Mouse (Mus musculus) heart, adult 8-10 months (tissue): ENCODE data around the gene Ttll1. TPM values are rescaled to one million over a fixed set of nuclear protein-coding genes. Genes with fewer than 3 reads are reported as not detected.
A peak's percentile ranks its signal among the peaks of the same experiment; 100 is the strongest.
"Not testable (repeated sequence)": the region's sequence is repeated elsewhere in the genome, so short reads cannot be mapped to it uniquely, and the experiment has no call there.

Source experiments
- DNase-seq: peaks from one replicate; pipeline ENCODE4 v3.0.0; 2022; ENCODE audit warnings: low spot score
- total RNA-seq, 4 experiments: library from RNA; stranded (reverse); gene quantifications; 2 replicates each; pipeline ENCODE4 v1.2.4; 2022

Ttll1 gene
- total RNA-seq, 4 experiments from 2014 or later = 51.7 to 73.3 (median 59.8) TPM

DNA sequence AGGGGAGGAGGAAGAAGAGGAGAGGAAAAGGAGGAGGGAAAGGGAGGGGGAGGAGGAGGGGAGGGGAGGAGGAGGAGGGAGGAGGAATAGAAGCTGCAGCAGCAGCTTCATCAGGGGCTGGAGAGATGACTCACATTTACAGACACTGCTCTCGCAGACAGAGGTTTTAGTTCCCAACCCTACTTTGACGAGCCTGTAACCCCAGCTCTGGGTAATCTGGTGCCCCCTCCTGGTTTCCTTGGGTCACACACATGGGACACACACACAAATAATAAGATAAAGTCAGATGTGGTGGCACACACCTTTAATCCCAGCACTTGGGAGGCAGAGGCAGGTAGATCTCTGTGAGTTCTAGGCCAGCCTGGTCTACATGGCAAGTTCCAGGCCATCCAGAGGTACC, 27.2 kb downstream of the Ttll1 start:
- DNase-seq = no peak

DNA sequence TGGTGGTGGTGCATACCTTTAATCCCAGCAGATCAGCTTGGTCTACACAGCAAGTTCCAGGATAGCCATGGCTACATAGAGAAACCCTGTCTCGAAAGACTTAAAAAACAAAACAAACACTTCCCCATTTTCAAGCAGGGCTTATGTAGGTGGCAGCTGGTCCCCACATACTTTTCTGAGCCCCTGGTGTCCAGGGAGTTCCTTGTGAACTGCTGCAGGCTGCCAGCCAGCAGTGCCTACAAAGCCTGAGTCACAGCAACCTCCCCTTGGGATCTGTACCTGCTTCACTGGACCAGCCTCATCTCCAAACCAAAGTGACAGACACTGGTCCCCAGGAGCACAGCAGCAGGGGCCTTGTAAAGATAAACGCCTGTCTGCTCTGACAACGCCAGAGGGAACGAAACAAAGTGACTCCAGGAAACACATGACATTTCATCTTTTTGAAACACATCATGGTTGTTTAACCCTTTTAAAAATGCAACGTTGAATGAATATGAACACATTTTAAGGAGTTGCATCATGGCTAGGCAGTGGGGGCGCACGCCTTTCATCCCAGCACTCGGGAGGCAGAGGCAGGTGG, 28.0 kb downstream of the Ttll1 start:
- DNase-seq = no peak

DNA sequence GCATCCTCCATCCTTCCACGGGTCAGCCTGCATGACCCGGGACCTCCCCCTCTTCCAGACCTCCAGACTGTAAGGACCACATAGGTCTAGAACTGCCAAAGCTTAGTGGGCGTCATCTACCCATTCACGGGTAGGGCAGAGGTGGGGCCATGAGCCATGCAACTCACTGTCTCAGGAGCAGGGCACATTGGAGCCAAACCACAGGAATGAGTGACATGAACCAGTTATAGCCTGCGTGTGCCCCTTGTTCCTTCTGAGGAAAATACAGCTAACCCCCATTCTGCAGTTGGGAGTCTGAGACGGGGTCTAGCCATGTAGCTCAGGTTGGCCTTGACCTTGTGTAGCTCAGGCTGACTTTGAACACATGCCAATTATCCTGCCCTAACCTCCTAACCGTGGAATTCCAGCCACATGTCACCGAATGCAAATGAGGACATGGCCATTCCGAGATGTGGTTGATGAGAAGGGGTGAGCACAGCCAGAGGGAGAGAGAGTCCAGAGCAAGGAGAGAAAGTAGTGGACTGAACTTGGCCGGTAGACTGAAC, 29.4 kb downstream of the Ttll1 start:
- no peak for DNase-seq

DNA sequence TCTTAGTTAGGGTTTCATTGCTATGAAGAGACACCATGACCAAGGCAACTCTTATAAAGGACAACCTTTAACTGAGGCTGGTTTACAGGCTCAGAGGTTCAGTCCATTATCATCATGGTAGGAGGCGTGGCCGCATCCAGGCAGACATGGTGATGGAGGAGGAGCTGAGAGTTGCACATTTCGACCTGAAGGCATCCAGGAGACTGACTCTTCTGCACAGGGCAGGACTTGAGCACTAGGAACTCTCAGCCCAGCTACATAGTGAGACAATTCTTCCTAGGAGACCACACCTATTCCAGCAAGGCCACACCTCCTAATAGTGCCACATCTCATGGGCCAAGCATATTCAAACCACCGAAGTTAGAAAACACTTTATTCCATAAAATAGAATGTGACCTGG, 30.9 kb downstream of the Ttll1 start:
- no peak for DNase-seq

DNA sequence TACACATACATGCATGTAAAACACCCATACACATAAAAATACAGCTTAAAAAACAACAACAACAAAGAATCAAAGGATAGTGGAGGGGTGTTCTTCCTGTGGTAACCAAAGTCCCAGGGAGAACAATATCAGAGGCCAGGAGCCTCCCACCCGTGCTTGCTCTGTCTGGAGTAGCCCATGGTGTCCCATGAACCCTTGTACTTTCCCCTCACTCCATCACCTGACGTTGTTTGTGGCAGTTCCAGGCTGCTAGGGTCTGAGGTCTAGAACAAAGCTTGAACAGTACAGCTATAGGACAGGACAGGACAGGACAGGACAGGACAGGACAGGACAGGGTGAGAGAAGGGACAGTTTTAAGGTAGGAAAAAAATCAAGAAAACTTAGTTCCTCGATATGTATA, 32.6 kb downstream of the Ttll1 start:
- no peak for DNase-seq

DNA sequence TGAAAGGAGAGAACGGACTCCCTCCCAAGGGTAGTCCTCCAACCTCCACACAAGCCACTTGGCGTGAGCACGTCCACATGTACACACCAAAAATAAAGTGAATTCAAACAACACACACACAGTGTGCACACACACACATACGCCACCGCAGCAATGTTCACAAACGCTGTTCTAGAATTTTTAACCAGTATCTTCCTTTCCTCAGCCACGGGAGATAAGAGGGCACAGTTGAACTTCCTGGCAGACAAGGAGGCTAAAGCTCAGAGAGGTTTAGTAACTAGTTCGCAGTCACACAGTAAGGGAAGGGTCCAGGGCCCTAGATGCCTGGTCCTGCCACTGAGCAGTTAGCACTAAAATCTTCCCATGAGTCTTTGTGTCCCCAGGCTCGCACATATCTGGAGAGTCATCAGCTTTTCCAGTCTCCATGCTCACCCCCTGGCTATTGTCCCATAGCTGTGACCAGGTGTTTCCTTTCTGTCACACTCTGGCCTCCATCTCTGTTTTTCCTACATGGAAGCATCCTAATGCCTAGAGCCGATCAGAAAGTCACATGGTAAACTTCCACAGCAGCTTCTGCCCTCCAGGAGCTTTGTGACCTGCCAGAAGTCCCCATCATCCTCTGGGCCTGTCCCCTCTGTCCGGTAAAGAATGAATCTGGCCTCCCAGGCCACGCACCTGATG, 34.0 kb downstream of the Ttll1 start:
- DNase-seq = peak; percentile 57

DNA sequence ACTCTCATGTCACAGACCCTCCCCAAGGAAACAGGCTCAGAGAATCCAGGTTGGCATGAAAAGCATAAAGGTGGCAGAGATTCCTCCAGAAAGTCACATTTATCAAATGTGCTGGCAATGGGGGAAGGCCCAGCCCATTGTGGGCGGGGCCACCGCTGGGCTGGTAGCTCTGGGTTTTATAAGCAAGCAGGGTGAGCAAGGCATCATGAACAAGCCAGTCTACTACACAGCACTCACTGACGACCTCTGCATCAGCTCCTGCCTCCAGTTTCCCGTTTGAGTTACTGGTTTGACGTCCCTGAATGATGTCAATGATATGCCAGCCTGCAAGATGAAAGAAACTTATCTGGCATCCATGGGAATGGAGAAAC, 36.2 kb downstream of the Ttll1 start:
- no peak for DNase-seq

DNA sequence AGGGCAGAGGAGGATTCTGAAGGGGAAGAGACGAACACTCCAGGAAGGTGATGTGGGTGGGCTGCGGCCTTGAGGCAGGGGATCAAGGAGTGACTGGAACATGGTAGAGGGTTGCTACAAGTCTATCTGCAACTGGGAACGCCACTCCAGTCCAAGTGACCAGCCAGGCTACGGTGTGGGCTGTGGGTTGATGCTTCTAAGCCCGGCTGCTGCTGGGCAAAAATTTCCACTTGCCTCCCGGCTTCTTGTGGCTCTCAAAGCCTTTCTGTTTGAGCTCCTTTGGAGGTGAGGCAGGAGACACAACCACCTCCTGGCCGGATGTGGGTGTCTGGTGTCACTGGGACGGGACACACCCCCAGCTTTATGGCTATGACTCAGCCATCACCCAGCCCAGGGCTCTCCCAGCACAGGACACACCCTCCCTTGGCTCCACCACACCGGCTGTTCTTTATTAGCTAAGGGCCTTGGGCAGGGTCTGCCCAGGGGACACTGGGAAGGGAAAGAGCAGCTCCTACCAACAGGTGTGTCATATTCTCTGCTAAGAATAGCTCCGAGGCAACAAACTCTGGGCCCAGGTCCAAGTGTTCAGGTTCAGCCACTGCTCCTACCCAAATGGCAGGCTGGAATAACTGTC, 36.7 kb downstream of the Ttll1 start:
- DNase-seq = peak; percentile 71

DNA sequence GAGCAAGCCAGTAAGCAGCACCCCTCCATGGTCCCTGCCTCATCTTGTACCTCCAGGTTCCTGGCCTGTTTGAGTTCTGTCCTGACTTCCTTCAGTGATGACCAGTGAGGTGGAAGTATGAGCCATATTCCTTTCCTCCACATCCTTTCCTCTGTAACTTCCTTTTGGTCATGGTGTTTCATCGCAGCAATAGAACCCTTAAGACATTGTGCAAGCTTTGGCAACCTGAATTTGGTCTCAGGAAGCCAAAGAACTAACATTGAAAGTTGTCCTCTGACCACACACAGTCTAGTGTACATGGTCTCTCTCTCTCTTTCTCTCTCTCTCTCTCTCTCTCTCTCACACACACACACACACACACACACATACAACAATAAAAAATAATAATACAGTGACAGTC, 37.4 kb downstream of the Ttll1 start:
- DNase-seq = no peak

DNA sequence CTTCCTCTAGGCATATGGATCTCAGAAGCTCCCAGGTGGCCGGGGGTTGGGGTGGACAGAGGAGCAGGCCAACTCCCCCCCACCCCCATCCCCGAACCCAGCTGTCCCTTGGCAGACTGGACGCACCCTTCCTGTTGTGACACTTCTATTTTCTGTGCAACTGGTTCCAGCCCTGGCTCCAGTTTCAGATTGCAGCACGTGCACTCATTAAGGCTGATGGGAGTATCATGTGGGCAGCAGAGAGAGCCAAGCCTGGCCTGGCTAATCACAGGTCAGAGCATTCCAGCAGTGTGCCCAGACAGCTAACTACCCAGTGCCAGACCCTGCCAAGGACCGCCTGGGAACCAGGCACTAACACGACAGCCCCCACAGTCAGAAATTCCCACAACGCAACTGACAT, 39.2 kb downstream of the Ttll1 start:
- peak; percentile 76 for DNase-seq

DNA sequence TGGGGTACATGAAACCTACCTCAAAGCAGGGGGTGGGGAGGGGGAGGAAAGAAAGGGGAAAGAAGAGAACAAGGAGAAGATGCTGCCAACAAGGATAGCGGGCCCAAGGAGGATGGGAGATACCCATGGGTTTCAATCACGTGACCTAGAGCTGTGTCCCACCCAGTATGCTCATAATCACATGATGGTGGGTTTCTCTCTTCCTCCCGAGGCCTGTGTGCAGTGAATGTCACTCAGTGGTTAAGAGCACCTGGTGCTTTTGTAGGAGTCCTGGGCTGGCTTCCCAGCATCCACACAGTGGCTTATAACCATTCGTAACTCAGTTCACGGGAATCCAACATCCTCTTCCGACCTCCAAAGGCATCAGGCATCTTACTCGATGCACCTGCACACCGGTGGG, 40.2 kb downstream of the Ttll1 start:
- DNase-seq = no peak

DNA sequence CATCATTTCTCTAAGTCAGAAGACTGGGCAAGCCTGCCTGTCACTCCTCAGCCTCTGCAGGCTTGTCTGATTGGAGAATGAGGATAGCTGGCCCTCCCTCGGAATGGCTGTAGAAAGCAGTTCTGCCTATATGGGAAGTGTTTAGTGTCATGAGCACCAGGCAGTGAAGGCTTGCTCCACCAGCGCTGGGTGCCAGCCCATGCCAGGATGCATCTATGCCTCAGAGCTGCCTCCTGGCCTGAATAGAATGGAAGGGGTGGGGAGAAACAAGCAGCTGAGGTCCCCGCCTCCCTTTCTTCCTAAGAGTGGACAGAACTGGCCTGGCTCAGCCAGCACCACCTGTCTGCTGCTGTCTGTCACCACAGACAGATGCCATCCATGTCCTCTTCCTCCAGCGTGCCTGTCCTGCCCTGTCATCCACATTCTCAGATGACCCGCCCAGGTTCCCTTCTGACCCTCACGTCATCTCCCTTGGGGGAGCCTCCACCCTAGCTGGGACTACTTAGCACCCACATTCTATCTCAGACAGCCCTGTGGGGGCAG, 41.3 kb downstream of the Ttll1 start:
- no peak for DNase-seq

DNA sequence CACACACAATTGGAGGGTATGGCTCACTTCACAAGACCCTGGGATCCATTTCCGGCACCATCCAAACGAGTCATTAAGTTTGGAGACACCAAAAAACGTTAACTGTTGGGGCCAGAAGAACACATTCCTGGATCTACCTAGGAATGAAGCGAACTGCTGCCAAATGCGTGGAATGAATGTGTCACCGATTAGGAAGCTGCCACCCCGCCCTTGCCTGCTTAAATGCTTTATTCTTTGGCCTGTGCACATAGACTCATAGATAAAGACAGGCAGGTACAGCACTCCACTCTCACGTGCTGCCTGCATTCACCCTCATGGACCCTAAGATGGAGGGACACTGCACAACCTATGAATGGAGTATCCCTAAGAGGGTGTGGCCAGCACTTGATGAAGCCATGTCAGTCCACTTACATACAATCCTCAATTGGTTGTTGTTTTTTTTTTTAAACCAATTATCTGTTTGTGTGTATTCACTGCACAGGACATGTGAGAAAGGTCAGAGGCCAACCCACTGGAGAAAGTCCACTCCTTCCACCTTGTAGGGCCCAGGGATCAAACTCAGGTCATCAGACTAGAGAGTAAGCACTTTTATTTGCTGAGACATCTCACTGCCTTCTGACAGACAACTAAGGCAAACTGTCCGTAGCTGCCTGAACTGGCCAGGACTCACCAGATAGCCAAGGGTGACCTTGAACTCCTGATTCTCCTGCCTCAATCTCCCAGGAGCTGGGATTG, 43.3 kb downstream of the Ttll1 start:
- DNase-seq = no peak

DNA sequence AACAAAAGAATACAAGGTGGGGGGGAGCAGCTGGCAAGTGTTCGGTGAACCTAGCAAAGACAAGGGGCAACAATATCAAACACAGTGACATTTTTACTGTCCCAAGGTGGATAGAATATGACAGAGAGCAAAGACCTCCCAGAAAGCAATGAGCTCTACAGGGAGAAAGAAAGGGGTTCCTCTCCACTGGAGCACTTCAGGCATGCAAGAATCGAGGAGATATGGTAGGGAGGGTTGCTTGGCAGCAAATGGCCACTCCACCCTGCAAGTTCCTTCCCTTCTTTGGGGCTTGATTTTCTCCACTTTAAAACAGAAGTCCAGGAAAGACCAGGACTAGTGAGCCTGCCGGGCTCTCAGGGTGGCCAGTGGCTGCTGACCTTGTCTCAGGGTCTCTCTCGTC, 44.4 kb downstream of the Ttll1 start:
- no peak for DNase-seq

DNA sequence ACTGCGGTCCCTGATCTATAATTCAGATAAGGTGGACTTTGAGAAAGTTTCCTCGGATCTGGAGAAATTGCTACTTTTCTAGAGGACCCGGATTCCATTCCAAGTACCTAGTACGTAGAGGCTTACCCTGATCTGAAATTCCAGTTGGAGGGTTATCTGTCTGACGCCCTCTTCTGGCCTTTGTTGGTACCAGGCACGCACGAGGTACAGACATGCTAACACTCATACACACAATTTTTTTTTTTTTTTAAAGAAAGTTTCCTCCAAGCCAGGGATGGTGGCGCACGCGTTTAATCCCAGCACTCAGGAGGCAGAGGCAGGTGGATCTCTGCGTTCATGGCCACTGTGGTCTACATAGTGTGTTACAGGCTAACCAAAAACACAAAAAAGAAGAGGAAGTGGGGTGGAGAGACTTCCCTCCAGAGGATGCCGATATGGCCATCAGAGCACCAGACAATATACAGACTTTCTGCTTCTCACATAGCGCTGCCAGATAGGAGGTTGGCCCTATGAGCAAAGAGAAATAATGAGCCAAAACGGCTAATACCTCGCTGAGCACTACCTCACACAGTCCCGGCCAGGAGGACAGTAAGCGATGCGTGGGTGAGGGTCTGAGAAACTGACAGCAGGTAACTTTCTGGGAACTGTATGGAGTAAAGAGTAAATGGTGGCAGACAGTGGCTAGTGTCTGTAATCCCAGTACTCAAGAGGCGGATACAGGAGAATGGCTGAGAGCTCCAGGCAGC, 45.6 kb downstream of the Ttll1 start:
- no peak for DNase-seq

DNA sequence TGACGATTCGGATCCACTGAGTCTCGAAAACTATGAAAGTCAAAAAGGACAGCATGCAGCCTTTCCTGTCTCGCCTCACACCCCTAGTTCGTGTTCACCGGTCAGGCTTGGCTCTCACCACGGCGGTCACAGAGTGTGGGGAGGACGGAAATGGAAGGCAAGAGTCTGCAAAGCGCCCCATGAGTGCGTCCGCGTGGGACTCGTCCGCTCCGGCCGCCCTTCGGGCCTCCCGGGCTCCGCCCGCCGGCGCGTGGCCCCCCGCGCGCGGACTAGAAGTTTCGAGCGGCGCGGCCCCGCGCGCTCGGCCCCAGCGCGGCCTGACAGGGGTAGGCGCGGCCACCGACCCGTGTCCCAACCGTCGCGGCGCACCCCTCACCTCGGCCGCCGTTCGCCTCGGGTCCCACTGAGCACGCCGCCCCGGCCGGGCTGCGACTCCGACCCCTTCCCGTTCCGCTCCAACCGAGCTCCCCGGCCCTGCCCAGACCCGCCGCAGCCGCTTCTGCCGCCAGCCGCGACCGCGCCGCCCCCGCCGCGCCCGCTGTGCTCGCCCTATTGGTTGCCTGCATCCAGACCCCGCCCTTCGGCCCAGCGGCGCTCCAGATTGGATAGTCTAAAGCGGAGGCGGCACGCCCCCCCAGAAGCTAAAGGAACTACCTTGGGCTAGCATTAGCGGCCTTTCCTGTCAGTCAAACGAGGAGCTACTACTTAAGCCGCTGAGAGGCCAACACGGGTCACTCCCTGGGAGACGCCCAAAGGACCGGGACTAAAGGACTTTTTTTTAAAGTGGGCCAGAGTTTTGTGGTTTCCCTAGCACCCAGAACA, 46.4 kb downstream of the Ttll1 start, which contains the start of gene Pacsin2:
Gene Pacsin2 (minus strand): TSS at position 524 of the 822 bp plus-strand sequence.
- DNase-seq = peak; percentile 99

DNA sequence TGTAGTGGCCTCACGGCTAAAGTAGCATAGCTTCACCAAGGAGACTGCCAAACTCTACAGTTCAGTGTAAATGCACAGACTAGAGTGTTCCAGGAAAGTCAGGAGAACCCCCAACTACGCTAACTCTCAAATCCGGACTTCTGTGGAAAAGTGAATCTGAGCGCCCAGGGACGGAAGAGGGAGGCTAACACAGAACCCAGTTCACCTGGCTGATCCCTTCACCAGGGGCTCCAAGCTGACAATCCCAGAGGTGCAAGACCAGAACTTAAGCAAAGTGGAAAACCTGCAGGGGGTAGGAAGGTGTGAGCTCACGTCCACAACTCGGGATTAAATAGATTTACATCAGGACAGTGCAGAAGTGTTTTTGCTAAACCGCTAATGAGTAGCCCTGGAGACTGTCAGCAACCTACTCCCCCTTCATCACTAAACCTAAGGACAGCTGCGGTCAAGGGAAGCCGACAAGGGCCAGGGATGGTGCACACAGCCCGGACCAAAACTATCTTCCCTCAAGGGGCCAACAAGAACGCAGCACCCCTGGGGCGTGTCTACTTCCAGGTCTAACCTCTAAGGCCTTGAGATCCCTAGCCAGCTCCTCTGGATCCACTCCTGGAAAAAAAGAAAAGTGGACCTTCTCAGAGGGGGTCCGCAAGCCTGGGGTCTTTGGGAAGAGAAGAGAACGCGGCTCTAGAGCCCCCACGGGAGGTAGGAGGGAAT, 47.2 kb downstream of the Ttll1 start:
- DNase-seq = no peak

DNA sequence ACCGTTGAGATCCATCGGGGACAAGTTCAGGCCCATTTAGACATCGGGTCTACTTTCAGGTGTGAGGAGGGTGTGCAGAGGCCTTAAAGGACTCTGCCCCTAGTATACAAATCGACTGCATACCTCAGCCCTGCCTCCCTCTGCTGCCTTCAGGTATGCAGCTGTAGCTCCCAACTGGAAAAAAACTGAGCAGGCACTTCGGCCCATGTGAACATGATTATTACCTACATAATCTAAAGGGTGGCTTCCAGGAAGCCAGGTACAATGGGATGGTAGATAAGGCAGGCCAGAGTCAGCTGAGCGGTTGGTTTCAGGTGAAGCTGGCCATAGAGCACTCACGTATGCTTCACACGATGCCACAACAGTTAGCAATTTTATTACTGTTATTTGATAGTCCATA, 48.3 kb downstream of the Ttll1 start:
- not testable (repeated sequence) for DNase-seq

DNA sequence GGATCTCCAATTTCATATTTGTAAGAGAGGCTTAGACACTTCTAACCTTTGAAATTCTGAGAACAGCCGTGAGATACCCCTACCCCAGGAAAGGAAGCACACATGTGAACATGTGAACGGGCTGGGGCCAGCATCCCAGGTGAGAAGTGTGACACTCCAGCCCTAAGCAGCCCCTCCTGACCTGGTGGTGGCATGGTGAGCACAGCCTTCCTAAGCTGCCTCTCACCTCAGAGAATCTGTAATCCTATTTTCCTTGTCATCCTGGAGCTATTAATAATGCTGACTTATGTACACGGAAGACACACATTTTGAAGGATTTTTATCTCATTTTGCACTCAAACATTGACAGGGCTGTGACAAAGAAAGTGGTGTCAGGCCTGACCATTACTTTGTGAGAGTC, 49.8 kb downstream of the Ttll1 start:
- DNase-seq = no peak

DNA sequence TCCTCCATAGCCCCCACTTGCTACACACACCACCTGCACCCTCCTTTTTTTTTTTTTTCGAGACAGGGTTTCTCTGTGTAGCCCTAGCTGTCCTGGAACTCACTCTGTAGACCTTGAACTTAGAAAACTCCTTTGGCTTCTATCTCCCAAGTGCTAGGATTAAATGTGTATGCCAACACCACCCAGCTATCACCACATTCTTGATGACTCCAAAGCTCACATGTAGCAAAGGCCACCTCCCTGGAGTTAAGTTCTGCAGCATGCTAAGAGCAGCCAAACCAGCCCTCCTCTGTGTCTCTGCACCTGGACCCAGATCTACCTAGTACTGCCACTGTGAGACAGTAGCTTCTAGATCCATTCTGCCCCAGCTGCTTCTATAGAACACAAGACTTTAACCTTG, 53.2 kb downstream of the Ttll1 start:
- DNase-seq = no peak
